Mouse (Mus musculus) intestine, embryonic 14.5 days (tissue): Measurements from ENCODE around the gene Med18. TPM values are rescaled to one million over a fixed set of nuclear protein-coding genes. Genes with fewer than 3 reads are reported as not detected.

Experiments used
- ATAC-seq: fragments of 200-750 bp; cut with Nextera tagmentation; replicated peaks from 2 replicates; pipeline ENCODE4 v1.8.0; 2017; ENCODE audit warnings: low read depth, moderate number of reproducible peaks, moderate TSS enrichment, moderate library complexity; ENCODE audit not compliant: low FRiP score, low TSS enrichment
- DNase-seq: peaks from one replicate; pipeline ENCODE4 v3.0.0-alpha.2; 2018; ENCODE audit warnings: low spot score
- H3K27ac ChIP-seq: fragments of 300-500 bp; sonication (generic); 2 replicates; pipeline ENCODE4 v1.5.1; 2014; ENCODE audit warnings: low read depth, mild to moderate bottlenecking, control low read depth
- H3K27me3 ChIP-seq: fragments of 300-500 bp; sonication (generic); replicated peaks from 2 replicates; pipeline ENCODE4 v1.6.1; 2014; ENCODE audit warnings: low read length, control low read depth; ENCODE audit not compliant: control insufficient read depth, insufficient read depth
- H3K36me3 ChIP-seq: fragments of 300-500 bp; sonication (generic); 2 replicates; pipeline ENCODE4 v1.6.1; 2014; ENCODE audit warnings: low read length, control low read depth; ENCODE audit not compliant: control insufficient read depth, insufficient read depth
- H3K4me1 ChIP-seq: fragments of 300-500 bp; sonication (generic); replicated peaks from 2 replicates; pipeline ENCODE4 v1.6.1; 2014; ENCODE audit warnings: low read length, control low read depth, mixed read lengths; ENCODE audit not compliant: control insufficient read depth, insufficient read depth
- H3K4me2 ChIP-seq: fragments of 300-500 bp; sonication (generic); 2 replicates; pipeline ENCODE4 v1.6.1; 2014; ENCODE audit warnings: low read length
- H3K4me3 ChIP-seq: fragments of 300-500 bp; sonication (generic); 2 replicates; pipeline ENCODE4 v1.5.1; 2014; ENCODE audit warnings: low read depth, low read length, control low read depth, mixed read lengths
- H3K9ac ChIP-seq: fragments of 300-500 bp; sonication (generic); 2 replicates; pipeline ENCODE4 v1.6.1; 2014; ENCODE audit warnings: mild to moderate bottlenecking, low read length
- H3K9me3 ChIP-seq: fragments of 300-500 bp; sonication (generic); 2 replicates; pipeline ENCODE4 v1.6.1; 2016; ENCODE audit warnings: low read length, control low read depth; ENCODE audit not compliant: control insufficient read depth
- WGBS: fragments of 180-500 bp; shearing (Covaris S2); extraction: QIAGEN DNeasy Blood & Tissue Kit; methylation state at CpG from one replicate; pipeline ENCODE4 v1.1.7; 2014; 5-methylcytosine and 5-hydroxymethylcytosine counted together
- polyA plus RNA-seq: library from polyadenylated mRNA; unstranded; fragments of >200 nt; fragmentation: Nextera tagmentation; extraction: Ambion mirVana; gene quantifications from 2 replicates; pipeline ENCODE4 v1.2.1, GENCODE M21; 2014

The Med18 gene
- polyA plus RNA-seq, 1 experiment from 2014 or later = 11.4 TPM

DNA sequence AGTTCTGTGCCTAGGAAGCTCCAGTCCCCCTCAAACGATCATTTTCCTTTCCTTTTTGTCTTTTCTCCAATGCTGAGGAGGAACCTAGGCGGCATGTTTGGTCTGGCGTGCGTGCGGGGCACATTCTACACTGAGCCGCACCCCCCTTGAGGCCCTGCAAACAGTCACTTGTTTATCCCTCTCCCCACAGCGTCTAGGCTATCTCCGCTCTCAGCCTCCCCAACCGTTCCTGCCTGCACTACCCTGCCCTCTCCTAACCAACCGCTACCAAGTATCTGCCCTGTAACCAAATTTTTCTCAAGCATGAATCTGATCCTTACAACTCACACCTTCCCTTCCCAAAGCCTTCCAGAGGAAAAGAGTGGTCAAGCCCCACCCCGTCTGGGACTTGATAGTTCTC, 39.6 kb upstream of the Med18 start:
- WGBS = 68% methylated on average over 11 of the region's 11 CpGs
- no peak for ATAC-seq
- H3K27ac ChIP-seq = no peak overlapping the region

DNA sequence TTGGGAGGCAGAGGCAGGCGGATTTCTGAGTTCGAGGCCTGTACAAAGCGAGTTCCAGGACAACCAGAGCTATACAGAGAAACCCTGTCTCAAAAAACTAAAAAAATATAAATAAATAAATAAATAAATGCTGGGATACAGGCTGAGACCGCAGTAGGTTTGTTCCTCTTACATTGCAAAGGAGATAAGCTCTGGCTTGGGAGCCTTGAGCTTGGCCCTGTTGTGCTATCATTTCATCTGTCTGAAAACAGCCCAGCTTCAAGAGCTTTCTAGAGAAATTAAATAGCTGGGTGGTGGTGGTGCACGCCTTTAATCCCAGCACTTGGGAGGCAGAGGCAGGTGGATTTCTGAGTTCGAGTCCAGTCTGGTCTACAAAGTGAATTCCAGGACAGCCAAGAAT, 37.9 kb upstream of the Med18 start:
- Histone ChIP-seq H3K9me3 (no peaks in the 10 kb centered on the region), H3K36me3 (peaks cover 24% of the 10 kb centered on the region), H3K4me1 (no peaks in the 10 kb centered on the region), H3K27me3 (no peaks in the 10 kb centered on the region), H3K27ac (no peak overlapping the region), H3K9ac (no peak overlapping the region), H3K4me3 (no peak overlapping the region), H3K4me2 (no peak overlapping the region)
- DNase-seq (no peak), ATAC-seq (no peak)
- 93% methylated on average over 6 of the region's 6 CpGs for WGBS

More for the DNA sequence above, 39.6 kb upstream of the Med18 start:
- peaks cover 13% of the 10 kb centered on the region for H3K36me3 ChIP-seq
- no peak for DNase-seq
- no peak overlapping the region for H3K4me3 ChIP-seq
- no peak overlapping the region for H3K4me2 ChIP-seq
- no peaks in the 10 kb centered on the region for H3K4me1 ChIP-seq
- no peaks in the 10 kb centered on the region for H3K9me3 ChIP-seq
- no peaks in the 10 kb centered on the region for H3K27me3 ChIP-seq
- no peak overlapping the region for H3K9ac ChIP-seq

DNA sequence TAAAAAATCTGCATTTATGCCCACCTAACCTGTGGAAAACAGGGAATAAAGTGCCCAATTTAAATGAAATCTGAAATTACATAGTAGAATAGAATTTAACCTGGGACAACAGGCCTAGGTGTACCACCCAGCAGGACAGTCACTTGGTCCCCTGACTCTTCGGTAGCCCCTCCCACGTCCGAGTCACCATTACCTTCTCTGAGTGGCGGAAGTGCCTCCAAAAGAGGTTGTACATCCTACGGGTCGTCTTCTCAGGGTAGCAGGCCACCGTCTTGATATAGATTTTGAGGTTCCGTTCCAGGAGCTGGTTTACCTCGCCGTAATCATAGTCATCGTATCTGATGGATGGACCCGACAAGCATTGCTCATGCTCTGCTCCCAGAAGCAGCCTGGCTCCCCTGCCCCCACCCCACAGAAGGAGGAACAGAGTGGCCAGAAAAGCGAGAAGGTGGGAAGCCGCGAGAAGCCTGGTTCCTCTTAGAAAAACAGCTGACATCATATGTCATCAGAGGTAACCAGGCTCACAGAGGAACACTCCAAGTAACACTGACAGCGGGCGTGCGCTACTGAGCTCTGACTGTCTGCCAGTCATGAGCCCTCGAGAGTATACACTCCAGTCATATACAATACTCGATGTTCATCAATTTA, 30.7 kb upstream of the Med18 start:
- H3K27me3 ChIP-seq = no peaks in the 10 kb centered on the region
- H3K27ac ChIP-seq = no peak overlapping the region
- no peak overlapping the region for H3K4me2 ChIP-seq
- no peak overlapping the region for H3K4me3 ChIP-seq
- no peaks in the 10 kb centered on the region for H3K9me3 ChIP-seq
- no peak for ATAC-seq
- DNase-seq = no peak
- 86% methylated on average over 20 of the region's 20 CpGs for WGBS
- H3K36me3 ChIP-seq = peaks cover 35% of the 10 kb centered on the region
- no peaks in the 10 kb centered on the region for H3K4me1 ChIP-seq
- H3K9ac ChIP-seq = no peak overlapping the region

DNA sequence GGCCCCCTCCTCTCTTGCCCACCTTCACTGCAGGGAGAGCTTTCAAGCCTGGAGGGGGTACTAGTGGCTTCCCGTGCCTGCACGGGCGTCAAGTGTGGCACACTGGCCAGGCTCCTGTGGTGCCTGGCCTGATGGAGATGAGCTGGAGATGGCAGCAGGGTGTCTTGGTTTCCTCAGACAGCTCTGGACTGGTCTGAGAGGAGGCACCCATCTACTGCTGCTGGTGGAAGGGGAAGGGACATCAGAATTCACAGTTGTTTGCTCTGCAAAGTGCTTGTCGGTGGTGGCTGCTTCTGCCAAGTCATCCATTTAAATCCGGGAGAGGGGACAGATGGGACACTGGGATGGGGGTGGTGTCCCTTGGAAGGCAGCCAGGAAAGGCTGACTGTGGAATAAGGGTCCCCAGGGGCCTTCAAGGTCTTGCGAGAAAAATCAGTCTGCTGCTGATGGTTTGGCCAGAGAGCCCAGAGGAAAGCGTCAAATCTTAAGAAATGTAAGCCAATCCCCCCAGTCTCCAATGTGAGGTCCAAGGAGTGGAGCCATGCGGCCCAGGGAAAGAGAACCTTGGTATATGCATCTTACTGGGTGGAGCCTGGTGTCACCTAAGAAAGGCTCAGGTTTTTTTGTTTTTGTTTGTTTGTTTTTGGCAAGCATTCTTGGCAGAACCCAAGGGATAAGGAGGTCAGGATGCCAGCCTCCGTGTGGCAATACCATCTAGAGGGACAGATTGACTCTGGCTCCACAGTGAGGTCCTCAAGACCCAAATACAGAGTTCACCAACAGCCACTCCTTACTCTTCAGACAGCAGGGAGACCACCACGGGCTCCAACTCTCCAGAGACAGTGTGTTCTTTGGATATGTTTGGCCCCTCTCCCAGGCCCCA, 28.7 kb upstream of the Med18 start:
- no peak overlapping the region for H3K9ac ChIP-seq
- no peaks in the 10 kb centered on the region for H3K27me3 ChIP-seq
- no peaks in the 10 kb centered on the region for H3K4me1 ChIP-seq
- DNase-seq (no peak), ATAC-seq (no peak)
- H3K4me3 ChIP-seq = no peak overlapping the region
- H3K36me3 ChIP-seq = peaks cover 25% of the 10 kb centered on the region
- WGBS = 71% methylated on average over 10 of the region's 10 CpGs
- no peaks in the 10 kb centered on the region for H3K9me3 ChIP-seq
- no peak overlapping the region for H3K4me2 ChIP-seq
- no peak overlapping the region for H3K27ac ChIP-seq

DNA sequence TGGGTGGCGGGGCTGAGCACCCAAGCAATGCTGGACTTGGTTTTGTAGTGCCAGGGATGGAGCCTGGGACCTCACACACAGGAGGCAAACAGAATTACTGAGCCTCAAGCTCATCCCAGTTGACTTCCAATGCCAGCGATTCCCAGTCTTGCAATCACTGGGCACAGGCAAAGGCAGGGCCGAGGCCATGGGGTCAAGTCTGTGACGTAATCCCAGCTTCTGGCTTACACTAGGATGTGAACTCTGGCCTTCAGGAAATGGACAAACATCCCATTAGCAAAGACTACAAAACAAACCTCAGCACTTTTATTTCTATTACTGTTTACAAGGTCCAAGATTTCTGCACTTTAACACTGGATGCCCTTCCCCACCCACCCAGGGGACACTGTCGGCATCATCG, 28.0 kb upstream of the Med18 start:
- no peaks in the 10 kb centered on the region for H3K27me3 ChIP-seq
- no peaks in the 10 kb centered on the region for H3K4me1 ChIP-seq
- no peak overlapping the region for H3K4me2 ChIP-seq
- ATAC-seq = no peak
- no peaks in the 10 kb centered on the region for H3K9me3 ChIP-seq
- WGBS = 83% methylated on average over 6 of the region's 6 CpGs
- no peak for DNase-seq
- H3K4me3 ChIP-seq = no peak overlapping the region
- H3K36me3 ChIP-seq = peaks cover 18% of the 10 kb centered on the region
- H3K9ac ChIP-seq = no peak overlapping the region
- H3K27ac ChIP-seq = no peak overlapping the region

DNA sequence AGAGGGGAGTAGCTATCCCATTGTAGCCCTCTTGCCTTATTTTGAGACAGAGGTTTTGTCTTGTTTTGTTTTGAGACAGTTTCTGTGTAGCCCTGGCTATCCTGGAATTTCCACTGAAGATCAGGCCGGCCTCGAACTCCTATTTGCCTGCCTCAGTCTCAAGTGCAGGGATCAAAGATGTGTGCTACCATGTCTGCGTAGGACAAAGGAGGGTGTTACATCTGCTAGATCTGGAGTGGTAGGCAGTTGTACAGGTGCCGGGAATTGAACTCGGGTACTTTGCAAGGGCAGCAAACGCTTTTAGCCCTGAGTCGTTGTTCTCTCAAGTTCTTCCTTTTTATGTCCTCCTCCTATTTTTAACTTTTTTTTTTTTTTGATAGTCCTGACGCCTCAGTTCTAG, 27.3 kb upstream of the Med18 start:
- WGBS = 88% methylated on average over 8 of the region's 8 CpGs
- ATAC-seq = no peak
- Histone ChIP-seq H3K9me3 (no peaks in the 10 kb centered on the region), H3K27ac (no peak overlapping the region), H3K9ac (no peak overlapping the region), H3K27me3 (no peaks in the 10 kb centered on the region), H3K4me2 (no peak overlapping the region), H3K4me1 (no peaks in the 10 kb centered on the region), H3K4me3 (no peak overlapping the region), H3K36me3 (peaks cover 11% of the 10 kb centered on the region)
- no peak for DNase-seq

DNA sequence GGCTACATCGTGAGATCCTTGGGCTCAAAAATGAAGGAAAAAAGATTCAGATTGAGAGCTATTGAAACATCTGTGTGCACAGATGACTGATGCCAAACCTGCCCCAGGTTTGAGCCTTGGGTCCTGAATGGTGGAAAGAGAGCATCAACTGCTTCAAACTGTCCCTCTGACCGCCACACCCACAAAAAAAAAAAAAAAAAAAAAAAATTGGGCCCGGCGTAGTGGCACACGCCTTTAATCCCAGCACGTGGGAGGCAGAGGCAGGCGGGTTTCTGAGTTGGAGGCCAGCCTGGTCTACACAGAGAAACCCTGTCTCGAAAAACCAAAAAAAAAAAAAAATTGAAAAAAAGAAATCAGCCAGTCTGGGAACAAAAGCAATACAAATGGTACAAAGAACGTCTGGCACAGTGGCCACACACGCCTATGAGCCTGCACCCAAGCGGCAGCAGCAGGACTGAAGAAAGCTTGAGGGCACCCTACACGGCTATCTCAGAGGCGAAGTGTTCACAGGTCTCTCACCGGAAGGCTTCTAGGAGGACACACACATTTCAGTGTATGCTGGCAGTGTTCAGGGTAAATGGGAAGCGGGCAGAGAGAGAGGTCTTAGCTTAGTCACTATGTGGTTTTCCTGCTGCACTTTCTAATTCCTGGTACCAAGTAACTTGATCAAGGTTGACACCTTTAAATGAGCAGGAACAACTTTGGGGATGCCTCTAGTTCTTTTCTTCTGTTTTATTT, 26.7 kb upstream of the Med18 start:
- Histone ChIP-seq H3K4me3 (no peak overlapping the region), H3K4me1 (no peaks in the 10 kb centered on the region), H3K36me3 (peaks cover 7% of the 10 kb centered on the region; the same call in 1 of the 2 replicates), H3K9me3 (no peaks in the 10 kb centered on the region), H3K27ac (no peak overlapping the region), H3K4me2 (no peak overlapping the region), H3K9ac (no peak overlapping the region), H3K27me3 (no peaks in the 10 kb centered on the region)
- no peak for DNase-seq
- 90% methylated on average over 13 of the region's 15 CpGs for WGBS
- no peak for ATAC-seq

DNA sequence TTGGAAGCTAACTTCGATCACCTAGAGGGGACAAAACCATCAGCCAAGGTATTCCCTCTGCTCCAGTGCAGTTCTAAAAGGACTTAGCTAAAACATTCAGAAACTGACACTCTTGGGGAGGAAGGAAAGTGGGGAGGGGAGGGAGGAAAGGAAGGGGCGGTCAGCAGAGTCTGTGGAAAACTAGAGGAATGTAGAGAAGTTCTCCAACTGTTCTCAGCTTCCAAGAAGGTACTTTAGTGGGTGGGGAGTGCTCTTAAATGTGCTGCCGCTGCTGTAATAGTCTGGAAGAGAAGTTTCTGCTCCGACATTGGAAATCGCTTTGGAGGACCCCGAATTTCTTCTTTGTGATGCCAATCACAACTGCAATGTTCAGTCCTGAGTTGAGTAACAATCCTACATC, 25.3 kb upstream of the Med18 start:
- no peaks in the 10 kb centered on the region for H3K27me3 ChIP-seq
- H3K4me1 ChIP-seq = no peaks in the 10 kb centered on the region
- ATAC-seq = no peak
- no peak overlapping the region for H3K27ac ChIP-seq
- H3K4me2 ChIP-seq = no peak overlapping the region
- H3K9me3 ChIP-seq = no peaks in the 10 kb centered on the region
- H3K4me3 ChIP-seq = no peak overlapping the region
- no peak for DNase-seq
- H3K36me3 ChIP-seq = peaks cover 7% of the 10 kb centered on the region; the same call in 1 of the 2 replicates
- WGBS = 67% methylated on average over 6 of the region's 6 CpGs
- no peak overlapping the region for H3K9ac ChIP-seq
